9 mouse cellular contexts compared by ENCODE assay signal in genomic region chr15:82274927-82275901, GRCm38 (mm10). TPM values are rescaled to one million over a fixed set of nuclear protein-coding genes. Genes with fewer than 3 reads are reported as not detected.
A peak's percentile ranks its signal among the peaks of the same experiment; 100 is the strongest.
DNase-seq lines count a peak whose midpoint lies in the region; ATAC-seq and TF ChIP-seq lines count a peak whose summit lies in the region.
"Had no signal": no experiment of that assay in that cellular context is flagged by ENCODE, and none has a peak within 500 bp of the region (broad histone marks: within the 10 kb centered on the region; RNA-seq: fewer than 3 reads in every experiment).

No protein-coding gene starts in this region.

- H3K27ac ChIP-seq in CH12.LX (ENCODE audit: insufficient read depth, low read depth): no peak overlapping the region
- H3K27ac ChIP-seq in heart, postnatal 0 days (ENCODE audit: low read depth): no peak overlapping the region

- H3K4me3 ChIP-seq in CH12.LX (replicated peaks in 1 of 3; ENCODE audit: low read depth in 2 of 3, low read length in 2 of 3, poor library complexity in 1 of 3) (no peak overlapping the region), myocyte (no peak overlapping the region)
- peak overlapping the region; percentile 47 for H3K4me3 ChIP-seq in heart, postnatal 0 days (ENCODE audit: low read depth, low read length)

- TF ChIP-seq EP300 in CH12.LX (IDR thresholded peaks at IDR 0.05; ENCODE audit: low read length): no peak
- no peak for TF ChIP-seq EP300 in heart, postnatal 0 days (IDR thresholded peaks at IDR 0.05; ENCODE audit: low read depth)

- no peak overlapping the region for H3K9ac ChIP-seq in CH12.LX (ENCODE audit: insufficient read depth, low read depth)
- no peak overlapping the region; the same call in 1 of the 2 replicates for H3K9ac ChIP-seq in heart, postnatal 0 days (replicated peaks; ENCODE audit: low read depth, low read length)

- no peak overlapping the region for H3ac ChIP-seq in myocyte (ENCODE audit: control insufficient read depth, insufficient read length)

- ATAC-seq in heart, postnatal 0 days (ENCODE audit: insufficient read depth, low read depth): peak; percentile 43; the same call in 1 of the 2 replicates

- no peak for TF ChIP-seq RAD21 in CH12.LX (IDR thresholded peaks at IDR 0.05; ENCODE audit: low read depth, low read length)

- dilution Hi-C loops in CH12.LX (cut with MboI; ENCODE audit: extremely low pct_ligation_motif_present, extremely low pct_unique_long_range_greater_than_20kb, low sequenced_read_pairs): no loop called here

- H3K27me3 ChIP-seq in CH12.LX (replicated peaks) (peaks cover 92% of the 10 kb centered on the region), myocyte (ENCODE audit: control insufficient read depth, insufficient read depth, insufficient read length) (peaks cover 85% of the 10 kb centered on the region)
- H3K27me3 ChIP-seq in heart, postnatal 0 days (ENCODE audit: control insufficient read depth, insufficient read depth, low read length): peaks cover 46% of the 10 kb centered on the region

- H3K9me3 ChIP-seq in CH12.LX (replicated peaks; ENCODE audit: low read length): no peaks in the 10 kb centered on the region
- no peaks in the 10 kb centered on the region for H3K9me3 ChIP-seq in heart, postnatal 0 days (replicated peaks; ENCODE audit: control insufficient read depth, low read length)

- DNase-seq in adrenal gland, adult (ENCODE audit: inconsistent age in 2 of 2, low spot score in 1 of 2): peak; percentile 51 to 83
- DNase-seq in adrenal gland, postnatal 4 days (ENCODE audit: low spot score in 2 of 2): no peak
- DNase-seq in CH12.LX (ENCODE audit: extremely low read depth): no peak
- DNase-seq in cerebellum, postnatal 36 days: peak; percentile 85 to 89
- no peak for DNase-seq in heart, postnatal 0 days (ENCODE audit: low spot score)
- peak; percentile 50 to 71 for DNase-seq in left cerebral cortex, adult 9 months (ENCODE audit: low spot score in 2 of 2)
- no peak for DNase-seq in gastrocnemius, adult 8-10 months (ENCODE audit: low spot score in 2 of 2)

- no peak for TF ChIP-seq POLR2A in CH12.LX (IDR thresholded peaks at IDR 0.05; ENCODE audit: low read depth, low read length)
- TF ChIP-seq POLR2A in myocyte (IDR thresholded peaks at IDR 0.05; ENCODE audit: insufficient read length, low read depth): no peak

- H3K4me1 ChIP-seq in CH12.LX (ENCODE audit: control insufficient read depth in 1 of 2, insufficient read depth in 2 of 2): peaks cover 5 to 8% of the 10 kb centered on the region in 2 experiments; a peak in 3 of 4 replicates
- peaks cover 12% of the 10 kb centered on the region for H3K4me1 ChIP-seq in heart, postnatal 0 days (ENCODE audit: control insufficient read depth, insufficient read depth)

- H3K4me2 ChIP-seq in CH12.LX (ENCODE audit: insufficient read depth, low read depth, poor library complexity, severe bottlenecking) (peak overlapping the region; percentile 65), myocyte (ENCODE audit: low read depth) (peak overlapping the region; percentile 48)
- peak overlapping the region; percentile 85 for H3K4me2 ChIP-seq in heart, postnatal 0 days (ENCODE audit: low read depth, low read length)

- under 1% methylated on average over 66 of the region's 86 CpGs for WGBS in heart, postnatal 0 days

- TF ChIP-seq CTCF in CH12.LX (conservative IDR thresholded peaks at IDR 0.05 in 1 of 2, IDR thresholded peaks at IDR 0.05 in 1 of 2; ENCODE audit: low read depth in 2 of 2, low read length in 2 of 2): no peak
- TF ChIP-seq CTCF in heart, postnatal 0 days (IDR thresholded peaks at IDR 0.05; ENCODE audit: low read depth): no peak

- H3K79me2 ChIP-seq in CH12.LX (replicated peaks; ENCODE audit: control insufficient read depth, extremely low read depth, insufficient read depth, poor library complexity, severe bottlenecking) (no peaks in the 10 kb centered on the region), myocyte (ENCODE audit: control insufficient read depth, insufficient read depth) (no peaks in the 10 kb centered on the region)

- no peaks in the 10 kb centered on the region for H3K36me3 ChIP-seq in CH12.LX (replicated peaks in 1 of 2; ENCODE audit: control insufficient read depth in 1 of 2, insufficient read depth in 1 of 2, low read length in 1 of 2)
- H3K36me3 ChIP-seq in heart, postnatal 0 days (replicated peaks; ENCODE audit: control insufficient read depth, insufficient read depth, low read length): no peaks in the 10 kb centered on the region
- no peaks in the 10 kb centered on the region for H3K36me3 ChIP-seq in myocyte (ENCODE audit: control insufficient read depth, insufficient read depth)

- in situ Hi-C loops in CH12.LX (cut with MboI; ENCODE audit: low pct_ligation_motif_present, low pct_unique_long_range_greater_than_20kb, low sequenced_read_pairs): loop anchor here (25.0 kb wide), 2 partner anchors 512 to 812 kb away; partner anchors contain the start of genes Cyp2d26 and Serhl

TF ChIP-seq in CH12.LX, 34 proteins besides CTCF, POLR2A, EP300 and RAD21:
- TF ChIP-seq ZC3H11A (IDR thresholded peaks at IDR 0.05; ENCODE audit: low read depth, low read length) (no peak), NRF1 (IDR thresholded peaks at IDR 0.05; ENCODE audit: low read depth, low read length) (0 out of 2 replicates have a peak, but pooled peaks have one; percentile 35), USF1 (IDR thresholded peaks at IDR 0.05; ENCODE audit: low read depth, low read length) (peak; percentile 64)

TF ChIP-seq in myocyte, 11 proteins besides CTCF, POLR2A, EP300 and RAD21:
- TF ChIP-seq MYOG (IDR thresholded peaks at IDR 0.05; ENCODE audit: control insufficient read depth in 1 of 3, insufficient read depth in 1 of 3, insufficient read length in 2 of 3, low read depth in 2 of 3): no peak
- peak in 1 of 3 experiments; percentile 19 for TF ChIP-seq MYOD1 (IDR thresholded peaks at IDR 0.05; ENCODE audit: control insufficient read depth in 1 of 3, insufficient read length in 2 of 3, low read depth in 2 of 3)
TF ChIP-seq in myocyte: peak in this region for 1.

RNA-seq across cellular contexts. Expression of gene Sept3, which starts 0.5 kb away (rescaled TPM):
- total RNA-seq in adrenal gland, postnatal 4 days (2021): 10 to 100 TPM; 13.3 to 17.7 TPM
- total RNA-seq in CH12.LX (2012; rRNA removed) (0.04 and 0.13 TPM in 2 replicates), CH12.LX (2014; rRNA removed) (not detected in 2 replicates)
- polyA plus RNA-seq in CH12.LX (2012; ENCODE audit: insufficient read length, low read depth) (0.07 TPM in 1 of 2 replicates, not detected in the other), myocyte (2012; fragmentation: generic; extraction: Trizol) (0.01 TPM)
- total RNA-seq in heart, postnatal 0 days (2014; rRNA removed; ENCODE audit: low replicate concordance): 1.4 and 4.4 TPM in 2 replicates
- polyA plus RNA-seq in heart, postnatal 0 days (2015; fragmentation: Nextera tagmentation; extraction: Ambion mirVana): 1.4 and 1.5 TPM in 2 replicates
- under 1 TPM; 0.10 to 0.63 (median 0.38) TPM for total RNA-seq in gastrocnemius, adult 8-10 months (2022)

RNA-seq across cellular contexts. Expression of gene 1500009C09Rik, which starts 23.0 kb away (rescaled TPM):
- under 1 TPM; 0.40 to 0.56 TPM for total RNA-seq in adrenal gland, postnatal 4 days (2021)
- not detected in 2 replicates for total RNA-seq in CH12.LX (2012; rRNA removed)
- not detected in 2 replicates for total RNA-seq in CH12.LX (2014; rRNA removed)
- not detected in 2 replicates for polyA plus RNA-seq in CH12.LX (2012; ENCODE audit: insufficient read length, low read depth)
- not detected in 2 replicates for total RNA-seq in heart, postnatal 0 days (2014; rRNA removed; ENCODE audit: low replicate concordance)
- polyA plus RNA-seq in heart, postnatal 0 days (2015; fragmentation: Nextera tagmentation; extraction: Ambion mirVana): not detected in 2 replicates
- not detected for polyA plus RNA-seq in myocyte (2012; fragmentation: generic; extraction: Trizol)
- not detected for total RNA-seq in gastrocnemius, adult 8-10 months (2022)
- total RNA-seq: heart, postnatal 14 days had no signal

RNA-seq across cellular contexts. Expression of gene Wbp2nl, which starts 23.5 kb away (rescaled TPM):
- under 1 TPM; 0.34 to 0.37 TPM for total RNA-seq in adrenal gland, postnatal 4 days (2021)
- total RNA-seq in CH12.LX (2012; rRNA removed) (not detected in 2 replicates), CH12.LX (2014; rRNA removed) (not detected in 2 replicates)
- polyA plus RNA-seq in CH12.LX (2012; ENCODE audit: insufficient read length, low read depth) (not detected in 2 replicates), myocyte (2012; fragmentation: generic; extraction: Trizol) (not detected)
- total RNA-seq in heart, postnatal 0 days (2014; rRNA removed; ENCODE audit: low replicate concordance): not detected in 2 replicates
- polyA plus RNA-seq in heart, postnatal 0 days (2015; fragmentation: Nextera tagmentation; extraction: Ambion mirVana): not detected in 2 replicates
- total RNA-seq in gastrocnemius, adult 8-10 months (2022): not detected
- total RNA-seq: heart, postnatal 14 days had no signal

RNA-seq across cellular contexts. Expression of gene Cenpm, which starts 30.7 kb away (rescaled TPM):
- total RNA-seq in adrenal gland, postnatal 4 days (2021): 10 to 100 TPM; 12.8 to 16.8 TPM
- total RNA-seq in CH12.LX (2012; rRNA removed) (31.5 and 34.2 TPM in 2 replicates), CH12.LX (2014; rRNA removed) (17.1 and 22.8 TPM in 2 replicates)
- polyA plus RNA-seq in CH12.LX (2012; ENCODE audit: insufficient read length, low read depth) (39.6 and 44.0 TPM in 2 replicates), myocyte (2012; fragmentation: generic; extraction: Trizol) (28.1 TPM)
- total RNA-seq in heart, postnatal 0 days (2014; rRNA removed; ENCODE audit: low replicate concordance): 16.7 and 25.7 TPM in 2 replicates
- polyA plus RNA-seq in heart, postnatal 0 days (2015; fragmentation: Nextera tagmentation; extraction: Ambion mirVana): 22.5 and 25.6 TPM in 2 replicates
- not detected for total RNA-seq in gastrocnemius, adult 8-10 months (2022)

RNA-seq across cellular contexts. Expression of gene Tnfrsf13c, which starts 51.0 kb away (rescaled TPM):
- 1 to 10 TPM in 1 of 2 experiments, under 1 TPM in 1; 0.65 to 1.5 TPM for total RNA-seq in adrenal gland, postnatal 4 days (2021)
- total RNA-seq in CH12.LX (2012; rRNA removed): 287 and 334 TPM in 2 replicates
- total RNA-seq in CH12.LX (2014; rRNA removed): 188 and 204 TPM in 2 replicates
- 219 and 257 TPM in 2 replicates for polyA plus RNA-seq in CH12.LX (2012; ENCODE audit: insufficient read length, low read depth)
- total RNA-seq in heart, postnatal 0 days (2014; rRNA removed; ENCODE audit: low replicate concordance): 1.5 TPM in 1 of 2 replicates, not detected in the other
- not detected in 2 replicates for polyA plus RNA-seq in heart, postnatal 0 days (2015; fragmentation: Nextera tagmentation; extraction: Ambion mirVana)
- 0.14 TPM for polyA plus RNA-seq in myocyte (2012; fragmentation: generic; extraction: Trizol)
- not detected for total RNA-seq in gastrocnemius, adult 8-10 months (2022)

Comparison
In these comparisons a context has a peak if more than half of its experiments do, and no peak if none do; other contexts are left out.
1. DNase-seq: peak in adrenal gland, adult (2 of 2), cerebellum, postnatal 36 days (2 of 2) and left cerebral cortex, adult 9 months (2 of 2); none in adrenal gland, postnatal 4 days (0 of 2), CH12.LX (single experiment), heart, postnatal 0 days (single experiment) and gastrocnemius, adult 8-10 months (0 of 2).
2. Peak in every context shown above with its lines, with median percentiles within 50 percentile points of each other: H3K4me2 ChIP-seq.